Mouse (Mus musculus) small intestine, adult 2 months (tissue): ENCODE measurements around the gene Lgals12.

Experiments
- CTCF ChIP-seq: fragments of 200-500 bp; IDR thresholded peaks from 2 replicates; pipeline ENCODE4 v1.5.1; 2012; ENCODE audit warnings: low read depth, mild to moderate bottlenecking, control low read depth, inconsistent platforms, low read length, moderate library complexity, mixed read lengths; ENCODE audit not compliant: insufficient replicate concordance, insufficient read length; ENCODE audit errors: extremely low read depth
- POLR2A ChIP-seq: fragments of 200-500 bp; IDR thresholded peaks from 2 replicates; pipeline ENCODE4 v1.6.1; 2012; ENCODE audit warnings: low read depth, mild to moderate bottlenecking, control low read depth, inconsistent platforms, low read length, moderate library complexity

DNA sequence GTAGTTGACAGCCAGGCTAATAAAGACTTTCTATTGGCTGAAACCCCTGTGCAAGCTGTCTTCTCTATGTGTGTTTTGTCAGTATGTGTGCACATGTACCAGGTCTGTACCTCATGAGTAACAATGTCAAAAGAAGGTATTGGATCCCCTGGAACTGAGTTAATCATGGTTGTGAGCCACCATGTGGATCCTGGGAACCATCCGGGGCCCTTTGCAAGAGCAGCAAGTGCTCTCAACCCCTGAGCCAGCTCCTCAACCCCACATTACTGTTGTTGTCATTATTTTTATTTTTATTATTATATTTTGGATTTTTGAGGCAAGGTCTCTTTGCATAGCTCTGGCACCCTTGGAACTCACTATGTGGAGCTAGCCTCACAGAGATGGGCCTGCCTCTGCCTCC is 50.4 kb downstream of the Lgals12 start:
- TF ChIP-seq POLR2A: no peak
- TF ChIP-seq CTCF: no peak
